Mouse (Mus musculus) adrenal gland, adult 10 weeks (tissue): Measurements from ENCODE around the gene Olfr633. TPM values are rescaled to one million over a fixed set of nuclear protein-coding genes. Genes with fewer than 3 reads are reported as not detected.

Experiments
- polyA plus RNA-seq: library from polyadenylated mRNA; stranded (reverse); fragments of 350-450 nt; fragmentation: Illumina TruSeq; extraction: RNeasy Lipid Tissue Mini Kit (QIAGEN cat#74804); gene quantifications from one replicate; pipeline ENCODE4 v1.2.3, GENCODE M21; 2014; ENCODE audit warnings: low read depth, low replicate concordance

The Olfr633 gene
- polyA plus RNA-seq = not detected

DNA sequence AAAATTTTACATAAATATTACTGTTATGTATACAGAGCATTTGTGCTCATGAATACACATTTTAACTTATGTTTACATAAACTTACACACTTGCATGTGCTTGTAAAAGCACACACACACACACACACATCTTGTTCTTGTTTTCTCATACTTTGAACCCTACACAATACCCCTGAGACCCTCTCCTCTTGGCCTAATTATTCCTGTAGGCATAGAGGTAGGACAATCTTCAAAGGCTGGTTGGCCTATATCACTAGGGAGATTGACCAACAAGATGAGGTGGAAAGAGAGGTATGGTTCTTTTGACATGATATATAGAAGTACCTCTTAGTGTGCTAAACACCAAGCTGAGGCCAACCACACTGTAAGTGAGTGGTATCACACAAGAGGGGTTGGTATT is at the start of gene Olfr633:
Gene Olfr633 (plus strand): TSS at position 301 of the 400 bp plus-strand sequence.

DNA sequence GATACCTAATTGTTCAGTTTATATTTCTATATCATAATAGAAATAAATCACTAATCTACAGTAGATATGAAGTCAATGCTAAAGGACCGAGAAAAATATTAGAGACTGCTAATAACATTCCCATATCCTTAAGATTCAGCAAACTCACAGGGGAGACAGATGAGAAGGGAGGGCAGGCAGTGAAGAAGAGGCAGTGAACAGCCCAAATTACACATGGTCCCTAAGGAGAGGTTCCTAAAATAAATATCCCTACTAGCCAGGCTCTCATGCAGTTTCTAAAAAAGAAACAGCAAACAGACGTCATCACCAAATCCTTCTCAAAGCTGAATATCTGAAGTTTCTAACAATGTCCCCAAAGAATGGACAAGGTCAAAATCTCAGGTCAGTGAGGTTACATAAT is 41.0 kb upstream of the Olfr633 start, which contains the start of gene Olfr65:
Gene Olfr65 (plus strand): TSS at position 301 of the 400 bp plus-strand sequence.

DNA sequence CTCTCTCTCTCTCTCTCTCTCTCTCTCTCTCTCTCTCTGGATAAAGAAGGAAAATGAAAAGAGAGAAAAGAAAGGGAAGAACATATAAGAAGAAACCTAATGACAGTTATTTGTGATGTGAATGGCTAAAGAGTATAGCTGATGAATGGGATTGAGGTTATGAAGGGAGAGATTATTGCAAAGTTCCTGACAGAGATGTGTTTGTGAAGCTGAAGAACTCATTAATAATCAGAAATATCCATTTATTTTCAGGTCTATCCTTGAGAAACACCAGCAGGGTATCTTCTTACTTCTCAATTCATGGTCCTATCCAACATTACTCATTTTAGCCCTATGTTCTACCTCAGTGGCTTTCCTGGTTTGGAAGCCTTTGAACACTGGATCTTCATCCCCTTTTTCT is 15.7 kb upstream of the Olfr633 start, which contains the start of gene Olfr631:
Gene Olfr631 (plus strand): TSS at position 301 of the 400 bp plus-strand sequence.

DNA sequence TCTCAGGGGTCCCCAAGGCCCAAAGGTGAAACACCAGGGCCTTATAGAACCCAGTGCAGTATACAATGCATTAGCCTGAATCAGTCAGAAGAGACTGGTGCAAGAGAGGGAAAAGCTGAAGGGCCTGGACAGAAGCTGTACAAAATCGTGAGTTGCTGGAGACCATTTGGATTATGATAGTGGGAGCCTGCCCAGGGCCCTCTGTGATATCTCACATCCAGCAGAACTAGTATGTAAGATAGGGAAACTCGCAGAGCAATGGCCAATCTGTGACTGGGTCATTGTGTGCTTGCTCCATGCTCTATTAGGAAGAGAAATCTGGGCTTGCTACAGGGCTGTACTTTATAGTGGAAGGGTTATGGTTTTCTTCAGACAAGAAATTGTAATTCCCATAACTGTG is 10.0 kb upstream of the Olfr633 start, which contains the start of gene Olfr632:
Gene Olfr632 (plus strand): TSS at position 84 of the 400 bp plus-strand sequence.

DNA sequence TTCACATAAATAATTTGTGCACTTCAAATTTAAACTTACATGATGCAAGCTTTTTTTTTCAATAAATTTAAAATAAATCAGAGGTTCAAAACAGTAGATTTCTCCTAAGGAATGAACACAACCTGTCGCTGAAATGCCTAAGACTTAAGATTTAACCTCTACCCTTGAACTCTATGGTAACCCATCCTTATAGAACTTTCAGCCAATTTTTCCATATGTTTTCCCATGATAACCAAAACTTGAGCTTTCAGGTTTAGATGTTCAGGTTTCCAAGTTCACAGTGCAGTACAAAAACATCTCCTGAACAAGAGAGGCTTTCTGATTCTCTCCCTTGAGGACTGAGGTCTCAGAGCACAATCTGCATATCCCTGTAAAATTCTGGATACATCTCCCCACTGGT is 26.6 kb downstream of the Olfr633 start, which contains the start of gene Olfr635:
Gene Olfr635 (plus strand): TSS at position 301 of the 400 bp plus-strand sequence.

DNA sequence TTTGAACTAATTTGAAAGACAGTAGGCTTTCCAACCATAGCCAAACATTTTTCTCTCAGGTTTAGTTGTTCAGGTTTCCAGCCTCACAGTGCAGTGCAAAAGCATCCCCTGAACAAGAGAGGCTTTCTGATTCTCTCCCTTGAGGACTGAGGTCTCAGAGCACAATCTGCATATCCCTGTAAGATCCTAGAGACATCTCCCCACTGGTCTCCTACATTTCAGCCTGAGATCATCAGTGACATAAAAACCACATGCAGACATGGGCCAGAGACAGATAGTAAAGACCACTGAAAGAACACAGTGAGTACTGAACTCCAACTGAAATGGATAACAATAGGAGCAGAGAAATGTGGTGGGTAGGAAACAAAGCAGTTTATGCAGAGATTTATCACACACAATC is 54.2 kb downstream of the Olfr633 start, which contains the start of gene Olfr638:
Gene Olfr638 (plus strand): TSS at position 301 of the 400 bp plus-strand sequence.

Other genes starting within 250 kb of the Olfr633 start
- gene Olfr243, start 229.8 kb upstream of the Olfr633 start, polyA plus RNA-seq = not detected
- not detected for gene Olfr628, start 214.1 kb upstream of the Olfr633 start, polyA plus RNA-seq
- not detected for gene Olfr629, start 199.5 kb upstream of the Olfr633 start, polyA plus RNA-seq
- gene Olfr630, start 187.1 kb upstream of the Olfr633 start, polyA plus RNA-seq = not detected
- not detected for gene Olfr69, start 172.8 kb upstream of the Olfr633 start, polyA plus RNA-seq
- not detected for gene Olfr68, start 164.7 kb upstream of the Olfr633 start, polyA plus RNA-seq
- not detected for gene Olfr67, start 152.6 kb upstream of the Olfr633 start, polyA plus RNA-seq
- 7.8 TPM for gene Hbb-bt, start 130.4 kb upstream of the Olfr633 start, polyA plus RNA-seq
- gene Hbb-bs, start 116.3 kb upstream of the Olfr633 start, polyA plus RNA-seq = 111 TPM
- gene Hbb-bh2, start 103.9 kb upstream of the Olfr633 start, polyA plus RNA-seq = not detected
- gene Hbb-bh1, start 101.3 kb upstream of the Olfr633 start, polyA plus RNA-seq = not detected
- not detected for gene Hbb-y, start 91.2 kb upstream of the Olfr633 start, polyA plus RNA-seq
- gene Olfr66, start 58.2 kb upstream of the Olfr633 start, polyA plus RNA-seq = not detected
- gene Olfr64, start 50.0 kb upstream of the Olfr633 start, polyA plus RNA-seq = not detected
- gene Olfr65, start 41.0 kb upstream of the Olfr633 start, polyA plus RNA-seq = not detected
- gene Olfr631, start 15.6 kb upstream of the Olfr633 start, polyA plus RNA-seq = not detected
- gene Olfr632, start 10.1 kb upstream of the Olfr633 start, polyA plus RNA-seq = not detected
- not detected for gene Olfr635, start 26.7 kb downstream of the Olfr633 start, polyA plus RNA-seq
- gene Olfr638, start 54.3 kb downstream of the Olfr633 start, polyA plus RNA-seq = not detected
- not detected for gene Olfr639, start 72.9 kb downstream of the Olfr633 start, polyA plus RNA-seq
- not detected for gene Olfr640, start 81.1 kb downstream of the Olfr633 start, polyA plus RNA-seq
- gene Olfr641, start 91.0 kb downstream of the Olfr633 start, polyA plus RNA-seq = not detected
- gene Olfr642, start 108.2 kb downstream of the Olfr633 start, polyA plus RNA-seq = not detected
- gene 4930516K23Rik, start 117.0 kb downstream of the Olfr633 start, polyA plus RNA-seq = not detected
- gene Olfr644, start 127.4 kb downstream of the Olfr633 start, polyA plus RNA-seq = not detected
- not detected for gene Olfr645, start 141.0 kb downstream of the Olfr633 start, polyA plus RNA-seq
- not detected for gene Olfr646, start 160.4 kb downstream of the Olfr633 start, polyA plus RNA-seq
- gene Ubqln5, start 185.4 kb downstream of the Olfr633 start, polyA plus RNA-seq = not detected
- not detected for gene Olfr643, start 193.0 kb downstream of the Olfr633 start, polyA plus RNA-seq
- not detected for gene Ubqln3, start 198.8 kb downstream of the Olfr633 start, polyA plus RNA-seq
- not detected for gene Ubqlnl, start 206.1 kb downstream of the Olfr633 start, polyA plus RNA-seq
- gene Olfm5, start 220.4 kb downstream of the Olfr633 start, polyA plus RNA-seq = not detected
- gene Olfr648, start 239.0 kb downstream of the Olfr633 start, polyA plus RNA-seq = not detected